Comparison of ENCODE assay signal across 17 mouse cellular contexts in the genomic region with DNA sequence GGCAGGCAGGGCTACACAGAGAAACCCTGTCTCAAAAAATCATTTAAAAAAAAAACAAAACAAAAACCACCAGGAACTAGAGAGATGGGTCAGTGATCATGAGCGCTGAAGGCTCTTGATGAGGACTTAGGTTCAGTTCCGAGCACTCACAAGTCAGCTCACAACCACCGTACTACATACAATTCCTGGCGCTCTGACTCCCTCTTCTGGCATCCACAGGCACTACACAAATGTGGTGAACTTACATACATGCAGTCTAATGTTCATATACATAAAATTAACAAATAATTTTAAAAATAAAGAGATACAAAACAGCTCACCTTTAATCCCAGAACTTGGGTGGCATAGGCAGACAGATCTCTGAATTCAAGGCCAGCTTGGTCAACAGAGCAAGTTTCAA. TPM values are rescaled to one million over a fixed set of nuclear protein-coding genes. Genes with fewer than 3 reads are reported as not detected.
DNase-seq lines count a peak whose midpoint lies in the region; ATAC-seq and TF ChIP-seq lines count a peak whose summit lies in the region.
"Had no signal": no experiment of that assay in that cellular context is flagged by ENCODE, and none has a peak within 500 bp of the region (broad histone marks: within the 10 kb centered on the region; RNA-seq: fewer than 3 reads in every experiment).

No protein-coding gene starts in this region.

- no peak for ATAC-seq in CD4-positive, CD25-positive, alpha-beta regulatory T cell, adult 4 months
- no peak for ATAC-seq in midbrain, embryonic 14.5 days (ENCODE audit: low FRiP score, low TSS enrichment)
- ATAC-seq: forebrain, embryonic 15.5 days had no signal

- H3K4me2 ChIP-seq in midbrain, embryonic 14.5 days (ENCODE audit: low read length): no peak overlapping the region
- H3K4me2 ChIP-seq: forebrain, embryonic 15.5 days; heart, embryonic 13.5 days had no signal

- no peak overlapping the region for H3K9ac ChIP-seq in midbrain, embryonic 14.5 days (replicated peaks; ENCODE audit: low read length)
- H3K9ac ChIP-seq: forebrain, embryonic 15.5 days; heart, embryonic 13.5 days had no signal

- peak; percentile 57 for TF ChIP-seq CTCF in layer of hippocampus, adult 2 months (conservative IDR thresholded peaks at IDR 0.05)

- H3K27ac ChIP-seq in layer of hippocampus, adult 2 months: no peak overlapping the region
- no peak overlapping the region for H3K27ac ChIP-seq in midbrain, embryonic 14.5 days (replicated peaks; ENCODE audit: low read depth, low read length)
- H3K27ac ChIP-seq: forebrain, embryonic 15.5 days; heart, embryonic 13.5 days; hindbrain, embryonic 10.5 days; limb, embryonic 10.5 days had no signal

- WGBS in midbrain, embryonic 14.5 days: 88% methylated on average over 4 of the region's 4 CpGs

- H3K27me3 ChIP-seq in midbrain, embryonic 14.5 days (ENCODE audit: control insufficient read depth, insufficient read depth, low read length): no peaks in the 10 kb centered on the region
- H3K27me3 ChIP-seq: forebrain, embryonic 15.5 days; heart, embryonic 13.5 days had no signal

- peaks cover 5% of the 10 kb centered on the region; the same call in 1 of the 2 replicates for H3K4me1 ChIP-seq in midbrain, embryonic 14.5 days (ENCODE audit: control insufficient read depth, insufficient read depth, low read length)

- H3K36me3 ChIP-seq in midbrain, embryonic 14.5 days (ENCODE audit: control insufficient read depth, insufficient read depth, low read length): no peaks in the 10 kb centered on the region
- H3K36me3 ChIP-seq: forebrain, embryonic 15.5 days had no signal

- no peak overlapping the region for H3K4me3 ChIP-seq in layer of hippocampus, adult 2 months
- no peak overlapping the region for H3K4me3 ChIP-seq in midbrain, embryonic 14.5 days (replicated peaks; ENCODE audit: low read depth, low read length)
- H3K4me3 ChIP-seq: forebrain, embryonic 15.5 days; heart, embryonic 13.5 days; hindbrain, embryonic 10.5 days; limb, embryonic 10.5 days; myocyte had no signal

- DNase-seq in CD4-positive, CD25-positive, alpha-beta regulatory T cell, adult 2 months (ENCODE audit: low read depth, low spot score): peak; percentile 20
- DNase-seq in layer of hippocampus, adult 2 months (ENCODE audit: low spot score in 2 of 2): no peak
- DNase-seq in layer of hippocampus, adult 9-10 months (ENCODE audit: low spot score): no peak
- DNase-seq in thymus, postnatal 25 days: peak; percentile 33
- no peak for DNase-seq in thymus, postnatal 0 days (ENCODE audit: low spot score)
- DNase-seq in thymus, postnatal 4 days: peak; percentile 54
- DNase-seq in midbrain, embryonic 14.5 days: no peak
- DNase-seq: cerebellum, adult 8-10 months; gastrocnemius, postnatal 14 days; layer of hippocampus, adult 9-11 months; right cerebral cortex, postnatal 25 days had no signal

- H3K9me3 ChIP-seq in midbrain, embryonic 14.5 days (ENCODE audit: control insufficient read depth, low read length): no peaks in the 10 kb centered on the region
- H3K9me3 ChIP-seq: forebrain, embryonic 15.5 days; heart, embryonic 13.5 days; hindbrain, embryonic 10.5 days; limb, embryonic 10.5 days had no signal

RNA-seq across cellular contexts. Expression of gene Srpk2, which starts 13.5 kb away (rescaled TPM):
- 10 to 100 TPM; 85.5 to 86.7 TPM for polyA plus RNA-seq in CD4-positive, CD25-positive, alpha-beta regulatory T cell, adult 4 months (2017; shearing (Covaris generic))
- 100 to 1,000 TPM; 142 to 155 TPM for total RNA-seq in layer of hippocampus, adult 2 months (2021)
- polyA plus RNA-seq in thymus, postnatal 0 days (2015; fragmentation: Nextera tagmentation; extraction: Ambion mirVana): 48.3 and 56.4 TPM in 2 replicates
- 113 and 121 TPM in 2 replicates for polyA plus RNA-seq in midbrain, embryonic 14.5 days (2014; fragmentation: Nextera tagmentation; extraction: Ambion mirVana)

Comparison
In these comparisons a context has a peak if more than half of its experiments do, and no peak if none do; other contexts are left out.
1. DNase-seq: peak in CD4-positive, CD25-positive, alpha-beta regulatory T cell, adult 2 months (single experiment), thymus, postnatal 25 days (single experiment) and thymus, postnatal 4 days (single experiment); none in layer of hippocampus, adult 2 months (0 of 2), layer of hippocampus, adult 9-10 months (single experiment), thymus, postnatal 0 days (single experiment) and midbrain, embryonic 14.5 days (single experiment).